Mouse (Mus musculus) spleen, postnatal 14 days (tissue): ENCODE results near the gene C5ar2.
"Not testable (repeated sequence)": the region's sequence is repeated elsewhere in the genome, so short reads cannot be mapped to it uniquely, and the experiment has no call there.

Experiments used
- DNase-seq, 2 experiments: peaks; one replicate each; pipeline ENCODE4 v3.0.0; 2021 to 2022; ENCODE audit warnings: low spot score in 2 of 2

C5ar2 gene

DNA sequence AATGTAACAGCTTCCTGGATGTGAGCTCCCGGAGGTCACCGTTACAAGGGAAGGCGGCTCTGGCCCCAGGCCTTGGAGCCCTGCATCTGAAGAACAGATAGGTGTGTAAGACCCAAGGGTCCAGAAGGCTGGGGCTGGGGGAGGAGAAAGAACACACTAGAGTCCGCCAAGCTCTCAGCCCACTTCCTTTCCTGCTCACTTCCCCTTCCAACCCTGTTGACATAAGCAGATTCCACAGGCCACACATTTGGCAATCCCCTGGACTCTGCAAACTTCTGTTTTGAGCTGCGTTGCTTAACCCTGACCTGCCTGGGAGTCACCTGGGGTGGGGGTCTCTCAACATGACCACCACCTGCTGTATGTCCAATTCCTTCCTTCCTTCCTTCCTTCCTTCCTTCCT lies at the start of gene C5ar2:
Gene C5ar2, minus strand, starts transcription at position 88 of the 400 bp plus-strand sequence.
- DNase-seq, result no peak

GRCm38 (mm10) chr7:16287791-16288190 lies 43.8 kb upstream of the C5ar2 start:
- no peak for DNase-seq

DNA sequence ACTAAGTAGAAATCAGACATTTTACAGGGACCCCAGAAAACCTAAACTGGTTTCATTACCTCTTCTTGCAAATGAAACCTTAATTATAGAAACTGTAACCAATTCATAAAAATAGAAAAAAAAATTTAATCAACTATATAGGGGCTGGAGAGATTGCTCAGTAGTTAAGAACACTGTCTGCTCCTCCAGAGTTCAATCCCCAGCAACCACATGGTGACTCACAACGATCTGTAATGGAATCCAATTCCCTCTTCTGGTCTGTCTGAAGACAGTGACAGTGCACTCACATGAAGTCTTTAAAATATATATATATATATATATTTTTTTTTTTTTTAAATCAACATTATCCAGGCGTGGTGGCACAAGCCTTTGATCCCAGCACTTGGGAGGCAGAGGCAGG lies 43.1 kb upstream of the C5ar2 start:
- DNase-seq, result no peak

DNA sequence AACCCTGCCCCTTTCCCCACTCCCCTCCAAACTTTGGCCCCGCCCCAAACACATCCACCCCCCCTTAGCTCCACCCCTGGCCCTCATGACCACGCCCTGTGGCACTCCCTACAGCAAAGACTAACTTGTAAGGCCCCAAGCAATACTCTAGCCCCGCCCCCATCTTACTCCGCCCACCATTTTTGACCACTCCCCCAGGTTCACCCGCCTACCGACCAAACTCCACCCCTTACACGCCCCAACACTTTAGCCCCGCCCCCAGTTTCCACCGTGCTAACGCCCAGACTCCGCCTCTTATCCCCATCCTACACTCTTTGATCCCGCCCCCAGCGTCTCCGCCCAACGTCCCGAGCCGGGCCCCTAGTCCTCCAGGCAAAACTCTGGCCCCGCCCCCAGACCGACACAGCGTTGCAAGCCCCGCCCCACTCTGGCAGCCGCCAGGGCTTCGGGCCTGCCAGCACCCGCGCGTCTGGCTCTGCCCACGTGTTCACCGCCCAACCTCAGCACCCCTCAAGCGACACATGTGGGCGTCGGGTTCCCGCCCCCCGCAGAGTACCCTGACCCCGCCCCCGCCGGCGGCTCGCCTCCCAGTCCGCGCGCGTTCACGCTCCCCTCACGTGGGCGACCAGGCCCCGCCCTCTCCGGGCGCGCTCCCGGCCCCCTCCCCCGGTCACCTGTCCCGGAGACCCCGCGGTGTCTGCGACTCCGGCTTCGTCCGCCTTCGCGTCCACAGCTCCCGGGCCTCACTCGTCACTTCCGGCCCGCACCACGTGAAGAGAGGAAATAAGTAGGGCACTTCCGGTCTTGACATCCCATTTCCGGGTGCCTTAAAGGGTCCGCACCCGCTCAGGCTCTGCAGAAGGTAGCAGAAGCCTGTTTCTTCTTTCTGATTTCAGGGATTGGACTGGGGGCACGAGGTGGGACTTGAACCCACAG lies 42.3 kb upstream of the C5ar2 start, which contains the start of gene Ccdc9:
Gene Ccdc9, minus strand, starts transcription at position 770 of the 936 bp plus-strand sequence.
- peak; percentile 98 to 99 for DNase-seq

GRCm38 (mm10) chr7:16285450-16286025 lies 41.6 kb upstream of the C5ar2 start:
- peak; percentile 38 to 51 for DNase-seq

- DNase-seq, result no peak
Observed at GRCm38 (mm10) chr7:16284904-16285303, 41.0 kb upstream of the C5ar2 start.

DNA sequence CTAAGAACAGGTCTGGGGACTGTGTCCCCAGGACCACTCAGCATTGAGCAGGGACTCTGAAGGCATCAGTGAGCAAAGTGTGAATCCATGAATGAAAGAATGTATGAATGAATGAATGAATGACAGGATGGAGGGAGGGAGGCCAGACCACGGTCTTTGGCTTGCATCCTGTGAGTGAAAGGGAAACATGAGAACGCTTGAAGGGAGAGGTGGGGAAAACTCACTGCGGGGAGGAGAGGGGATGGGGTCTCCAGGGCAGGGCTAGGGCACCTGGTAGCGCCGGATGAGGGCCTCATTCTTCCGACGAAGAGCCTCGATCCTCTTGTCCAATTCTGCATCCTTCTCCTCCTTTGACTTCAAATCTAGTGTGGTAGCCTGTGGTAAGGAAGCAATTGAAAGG lies 40.0 kb upstream of the C5ar2 start:
- DNase-seq, result no peak

GRCm38 (mm10) chr7:16282334-16282733 lies 38.4 kb upstream of the C5ar2 start:
- no peak for DNase-seq

- DNase-seq, result no peak
Observed at GRCm38 (mm10) chr7:16280721-16281120, 36.8 kb upstream of the C5ar2 start.

- DNase-seq, result no peak
Observed at GRCm38 (mm10) chr7:16274922-16275890, 31.3 kb upstream of the C5ar2 start.

DNA sequence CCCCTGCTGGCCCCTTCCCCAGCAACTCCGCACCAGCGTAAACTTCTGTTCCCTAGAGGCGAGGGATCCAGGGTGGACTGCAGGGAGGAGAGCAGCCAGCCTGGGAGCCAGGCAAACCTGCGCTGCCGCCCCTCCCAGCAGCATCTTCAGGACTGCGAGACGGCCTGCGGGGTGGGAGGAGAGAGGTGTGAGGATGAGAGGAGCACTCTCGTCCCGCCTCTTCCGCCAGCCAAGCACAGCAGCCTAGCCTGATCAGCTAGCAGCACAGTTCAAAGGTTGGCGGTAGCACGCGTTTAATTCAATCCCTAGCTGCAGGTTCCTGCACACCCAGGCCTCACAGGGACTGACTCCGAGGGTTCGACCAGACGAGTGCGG lies 29.8 kb upstream of the C5ar2 start:
- peak; percentile 65 to 66 for DNase-seq

GRCm38 (mm10) chr7:16273081-16273765 lies 29.3 kb upstream of the C5ar2 start, which contains the start of gene Inafm1:
TSS of gene Inafm1 (minus strand) at chr7:16273617.
- peak; percentile 74 to 80 for DNase-seq

GRCm38 (mm10) chr7:16272681-16273080 lies 28.7 kb upstream of the C5ar2 start:
- DNase-seq, result peak; percentile 62 to 70

- no peak for DNase-seq
Observed at GRCm38 (mm10) chr7:16271139-16271538, 27.2 kb upstream of the C5ar2 start.

- not testable (repeated sequence) for DNase-seq
Observed at GRCm38 (mm10) chr7:16266593-16266992, 22.6 kb upstream of the C5ar2 start.

GRCm38 (mm10) chr7:16265856-16266255 lies 21.9 kb upstream of the C5ar2 start:
- DNase-seq, result no peak

DNA sequence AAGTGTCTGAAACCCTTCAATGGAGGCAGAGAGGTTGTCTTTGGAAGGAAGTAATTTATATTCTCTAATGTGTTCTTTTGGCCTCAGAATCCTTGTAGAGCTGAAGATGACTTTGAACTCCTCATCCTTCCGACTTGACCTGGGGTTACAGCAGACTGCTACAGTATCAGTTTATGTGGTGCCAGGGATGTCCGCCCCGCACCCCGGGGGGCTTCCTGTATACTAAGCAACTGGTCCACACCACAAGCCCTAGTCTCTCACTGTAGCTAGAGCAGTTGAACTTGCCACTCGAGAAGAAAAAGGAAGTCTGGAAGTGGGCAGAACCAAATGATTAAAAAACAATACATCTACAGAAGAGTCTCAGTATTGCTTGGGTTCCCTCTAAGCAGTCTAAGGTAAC lies 19.9 kb upstream of the C5ar2 start:
- no peak for DNase-seq

- DNase-seq, result peak; percentile 66 to 81
Observed at GRCm38 (mm10) chr7:16263015-16263787, 19.2 kb upstream of the C5ar2 start.

GRCm38 (mm10) chr7:16261097-16261496 lies 17.1 kb upstream of the C5ar2 start:
- no peak for DNase-seq

- DNase-seq, result no peak
Observed at GRCm38 (mm10) chr7:16259110-16259590, 15.2 kb upstream of the C5ar2 start, which contains the start of gene C5ar1. TSS of gene C5ar1 (minus strand) at chr7:16259540.
